Mouse (Mus musculus): ENCODE data around the gene Nxpe3.

DNA sequence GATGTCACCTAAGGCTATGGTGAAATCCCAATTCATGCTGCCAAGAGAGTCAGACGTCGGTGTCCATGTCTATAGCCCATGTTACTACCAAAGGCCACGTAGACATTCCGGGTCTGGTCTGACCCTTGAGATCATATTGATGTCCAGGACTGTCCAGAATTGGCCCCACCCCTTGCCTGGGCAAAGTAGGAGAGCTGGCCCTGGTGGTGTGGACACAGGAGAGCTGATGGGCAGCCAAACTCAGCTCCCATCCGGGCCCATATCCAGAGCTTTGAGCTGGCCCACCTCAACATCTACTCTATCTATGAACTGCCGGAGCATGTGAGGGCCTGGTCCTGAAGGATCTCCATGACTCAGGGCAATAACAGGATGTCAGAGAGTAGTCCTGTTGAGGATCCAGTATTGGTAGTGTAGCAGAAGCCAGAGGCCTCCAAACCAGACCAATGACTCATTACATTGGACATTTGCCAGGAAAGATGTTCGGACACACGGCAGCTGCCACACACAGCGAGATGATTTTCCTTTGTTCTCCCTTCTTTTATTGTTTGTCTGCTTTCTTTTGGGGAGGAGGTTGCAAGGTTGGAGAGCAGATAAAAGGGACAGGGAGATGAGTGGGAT lies 3.4 kb upstream of the Nxpe3 start:
- TF ChIP-seq CTCF (IDR thresholded peaks at IDR 0.05; ENCODE audit: borderline replicate concordance, insufficient read depth, low read depth, low read length) (no peak), POLR2A (IDR thresholded peaks at IDR 0.05; ENCODE audit: borderline replicate concordance, insufficient read depth, low read length) (no peak)

Measured in cerebellum, adult 2 months (tissue).